Mouse (Mus musculus): Measurements from ENCODE around the gene Elk3. TPM values are rescaled to one million over a fixed set of nuclear protein-coding genes. Genes with fewer than 3 reads are reported as not detected.

Gene Elk3
- total and polyA plus RNA-seq, 3 experiments: 32.1 to 39.4 (median 33.8) TPM

DNA sequence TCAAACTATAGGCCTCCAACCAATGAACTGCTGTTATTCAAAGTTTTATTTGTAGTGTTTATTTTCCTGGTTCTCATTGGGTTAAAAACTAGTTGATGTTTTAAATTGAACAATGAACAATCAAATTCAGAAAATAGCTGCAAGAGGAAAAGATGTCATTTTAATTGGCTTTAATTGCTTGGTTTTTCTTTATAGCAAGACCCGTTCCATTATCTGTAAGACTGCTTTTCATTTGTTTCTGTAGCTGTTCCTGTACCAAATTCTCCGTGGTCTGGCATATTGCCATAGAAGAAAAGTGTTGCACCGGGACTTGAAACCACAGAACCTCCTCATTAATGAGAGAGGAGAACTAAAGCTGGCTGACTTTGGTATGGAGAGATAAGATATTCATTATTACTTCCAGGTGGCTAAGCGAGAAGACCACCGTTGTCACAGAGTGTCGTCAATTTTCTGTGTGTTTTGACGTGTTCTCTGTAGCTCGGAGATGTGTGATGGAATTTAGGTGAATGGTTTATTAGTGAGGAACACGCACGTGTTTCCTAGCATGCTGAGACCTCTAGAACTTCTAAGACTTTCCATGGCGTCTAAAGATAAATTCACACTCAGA lies 82.4 kb downstream of the Elk3 start:
- Histone ChIP-seq H3K79me2 (replicated peaks; ENCODE audit: control insufficient read depth, insufficient read depth, low read length) (no peaks in the 10 kb centered on the region), H3K4me3 (no peak overlapping the region), H3K36me3 (ENCODE audit: control insufficient read depth, insufficient read depth, low read length) (peaks cover 12% of the 10 kb centered on the region), H3K27ac (no peak overlapping the region), H3K27me3 (ENCODE audit: control insufficient read depth, insufficient read depth, low read length) (no peaks in the 10 kb centered on the region), H3K4me1 (ENCODE audit: control insufficient read depth, insufficient read depth, low read length) (no peaks in the 10 kb centered on the region; the same call in 1 of the 2 replicates), H3K9ac (ENCODE audit: low read depth, low read length) (no peak overlapping the region)
- DNase-seq: no peak
- 60% methylated on average over 11 of the region's 11 CpGs for WGBS
- TF ChIP-seq CTCF (IDR thresholded peaks at IDR 0.05) (no peak), EP300 (IDR thresholded peaks at IDR 0.05; ENCODE audit: insufficient read depth, low read depth, low read length) (no peak), POLR2A (IDR thresholded peaks at IDR 0.05; ENCODE audit: insufficient read depth, low read depth, low read length) (no peak)
- intact Hi-C loops (cut with DNase I): no loop called here

DNA sequence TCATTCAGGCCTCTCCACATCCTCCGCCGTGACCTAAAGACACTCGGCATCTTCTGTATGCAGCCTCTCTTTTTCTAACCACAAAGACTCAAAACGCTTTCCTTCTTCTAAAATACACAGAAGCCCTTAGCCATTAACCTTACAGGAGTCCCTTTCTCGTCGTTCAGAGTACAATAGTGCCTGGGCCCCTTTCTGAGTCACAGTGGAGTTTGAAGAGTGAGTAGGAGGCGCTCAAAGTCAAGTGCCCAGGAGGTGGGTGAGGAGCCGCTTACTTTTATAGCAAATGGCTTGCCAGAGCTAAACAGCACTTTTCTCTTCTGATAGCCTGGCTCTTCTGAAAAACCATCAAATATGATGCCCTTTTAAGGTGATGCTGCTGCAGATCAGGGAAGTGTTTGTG lies 83.0 kb downstream of the Elk3 start:
- H3K79me2 ChIP-seq (replicated peaks; ENCODE audit: control insufficient read depth, insufficient read depth, low read length): no peaks in the 10 kb centered on the region
- WGBS: 57% methylated on average over 8 of the region's 8 CpGs
- H3K27ac ChIP-seq: no peak overlapping the region
- no peak for DNase-seq
- H3K9ac ChIP-seq (ENCODE audit: low read depth, low read length): no peak overlapping the region
- TF ChIP-seq CTCF (IDR thresholded peaks at IDR 0.05) (no peak), POLR2A (IDR thresholded peaks at IDR 0.05; ENCODE audit: insufficient read depth, low read depth, low read length) (no peak), EP300 (IDR thresholded peaks at IDR 0.05; ENCODE audit: insufficient read depth, low read depth, low read length) (no peak)
- H3K36me3 ChIP-seq (ENCODE audit: control insufficient read depth, insufficient read depth, low read length): peaks cover 12% of the 10 kb centered on the region
- no peak overlapping the region for H3K4me3 ChIP-seq
- no peaks in the 10 kb centered on the region for H3K27me3 ChIP-seq (ENCODE audit: control insufficient read depth, insufficient read depth, low read length)
- H3K4me1 ChIP-seq (ENCODE audit: control insufficient read depth, insufficient read depth, low read length): no peaks in the 10 kb centered on the region; the same call in 1 of the 2 replicates
- intact Hi-C loops (cut with DNase I): no loop called here

DNA sequence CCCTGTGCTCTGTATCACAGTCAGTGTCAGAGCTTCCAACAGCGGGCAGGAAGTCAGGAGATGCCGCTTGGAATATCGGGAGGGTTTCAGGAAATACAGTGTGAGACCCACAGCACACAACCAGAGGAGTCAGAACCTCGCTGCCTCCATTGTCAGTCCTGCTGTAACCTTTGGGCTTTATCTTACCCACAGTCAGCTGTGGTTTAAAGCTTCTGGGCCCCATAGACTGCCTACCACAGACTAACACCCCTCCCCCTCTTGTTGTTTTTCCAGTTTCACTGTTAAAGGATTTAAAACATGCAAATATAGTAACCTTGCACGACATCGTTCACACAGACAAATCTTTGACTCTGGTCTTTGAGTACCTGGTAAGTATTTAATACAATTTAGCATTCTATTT lies 85.2 kb downstream of the Elk3 start:
- no peak for DNase-seq
- Histone ChIP-seq H3K27ac (no peak overlapping the region), H3K36me3 (ENCODE audit: control insufficient read depth, insufficient read depth, low read length) (peaks cover 12% of the 10 kb centered on the region), H3K79me2 (replicated peaks; ENCODE audit: control insufficient read depth, insufficient read depth, low read length) (no peaks in the 10 kb centered on the region), H3K4me3 (no peak overlapping the region), H3K4me1 (ENCODE audit: control insufficient read depth, insufficient read depth, low read length) (no peaks in the 10 kb centered on the region; the same call in 1 of the 2 replicates), H3K9ac (ENCODE audit: low read depth, low read length) (no peak overlapping the region), H3K27me3 (ENCODE audit: control insufficient read depth, insufficient read depth, low read length) (no peaks in the 10 kb centered on the region)
- TF ChIP-seq POLR2A (IDR thresholded peaks at IDR 0.05; ENCODE audit: insufficient read depth, low read depth, low read length) (no peak), CTCF (IDR thresholded peaks at IDR 0.05) (no peak)
- 71% methylated on average over 6 of the region's 6 CpGs for WGBS
- intact Hi-C loops (cut with DNase I): no loop called here

DNA sequence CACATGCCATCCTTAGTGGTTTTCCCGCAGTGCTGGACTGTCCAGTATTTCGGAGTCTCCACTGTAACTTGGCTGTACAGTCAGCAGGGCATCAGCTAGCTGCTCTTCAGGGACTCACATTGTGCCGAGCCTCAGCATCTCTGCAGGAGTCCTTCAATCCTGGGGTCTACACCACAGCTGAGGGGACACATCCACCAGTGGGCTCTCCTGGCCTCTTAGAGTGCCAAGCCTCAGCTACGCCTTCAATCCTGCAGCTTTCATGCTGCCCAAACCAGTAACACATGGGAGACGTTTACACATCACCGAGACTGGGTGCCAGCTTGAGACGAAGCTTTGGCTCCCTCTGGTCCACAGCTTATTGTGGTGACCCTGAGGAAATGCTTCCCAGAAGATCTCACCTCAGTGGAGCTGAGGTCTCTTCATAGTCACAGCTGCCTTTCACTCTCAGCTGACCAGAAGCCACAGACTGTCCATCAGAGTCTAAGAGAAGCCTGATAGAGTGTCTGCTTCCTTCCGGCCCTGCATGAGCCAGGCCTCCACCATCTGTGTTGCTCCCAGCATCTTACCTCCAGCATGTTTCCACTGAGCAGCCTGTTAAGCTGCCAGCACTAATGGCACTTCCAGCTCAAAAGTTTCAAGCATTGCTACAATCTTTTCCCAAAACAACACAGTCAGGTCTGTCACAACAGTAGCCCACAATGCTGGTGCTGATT lies 95.7 kb downstream of the Elk3 start:
- DNase-seq: no peak
- Histone ChIP-seq H3K79me2 (replicated peaks; ENCODE audit: control insufficient read depth, insufficient read depth, low read length) (no peaks in the 10 kb centered on the region), H3K9ac (ENCODE audit: low read depth, low read length) (no peak overlapping the region), H3K36me3 (ENCODE audit: control insufficient read depth, insufficient read depth, low read length) (peaks cover 20% of the 10 kb centered on the region), H3K4me1 (ENCODE audit: control insufficient read depth, insufficient read depth, low read length) (peaks cover 11% of the 10 kb centered on the region), H3K27ac (no peak overlapping the region), H3K27me3 (ENCODE audit: control insufficient read depth, insufficient read depth, low read length) (no peaks in the 10 kb centered on the region), H3K4me3 (no peak overlapping the region)
- no peak for TF ChIP-seq POLR2A (IDR thresholded peaks at IDR 0.05; ENCODE audit: insufficient read depth, low read depth, low read length)
- TF ChIP-seq EP300 (IDR thresholded peaks at IDR 0.05; ENCODE audit: insufficient read depth, low read depth, low read length): no peak
- no peak for TF ChIP-seq CTCF (IDR thresholded peaks at IDR 0.05)
- intact Hi-C loops (cut with DNase I): no loop called here
- 88% methylated on average over 8 of the region's 8 CpGs for whole genome bisulfite sequencing

DNA sequence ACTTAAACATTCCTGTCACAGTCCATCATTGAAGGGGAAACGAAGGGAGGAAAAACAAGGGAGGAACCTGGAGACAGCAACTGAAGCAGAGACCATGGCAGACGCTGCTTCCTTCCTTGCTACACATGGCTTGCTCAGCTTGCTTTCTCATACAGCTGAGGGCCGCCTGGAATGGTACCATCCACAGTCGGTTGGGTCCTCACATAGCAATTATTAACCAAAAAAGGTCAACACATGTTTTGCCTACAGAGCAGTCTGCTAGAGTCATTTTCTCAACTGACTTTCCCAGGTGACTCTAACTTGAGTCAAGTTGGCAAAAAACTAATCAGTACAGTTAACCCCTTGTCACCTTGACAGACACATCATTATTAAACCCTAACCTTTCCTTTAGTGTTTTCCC lies 96.7 kb downstream of the Elk3 start:
- 49% methylated on average over 4 of the region's 4 CpGs for WGBS
- TF ChIP-seq EP300 (IDR thresholded peaks at IDR 0.05; ENCODE audit: insufficient read depth, low read depth, low read length): no peak
- no peak for TF ChIP-seq POLR2A (IDR thresholded peaks at IDR 0.05; ENCODE audit: insufficient read depth, low read depth, low read length)
- TF ChIP-seq CTCF (IDR thresholded peaks at IDR 0.05): no peak
- Histone ChIP-seq H3K9ac (ENCODE audit: low read depth, low read length) (no peak overlapping the region), H3K27ac (no peak overlapping the region; the same call in 1 of the 2 replicates), H3K4me3 (no peak overlapping the region), H3K36me3 (ENCODE audit: control insufficient read depth, insufficient read depth, low read length) (peaks cover 19% of the 10 kb centered on the region), H3K4me1 (ENCODE audit: control insufficient read depth, insufficient read depth, low read length) (peaks cover 11% of the 10 kb centered on the region), H3K27me3 (ENCODE audit: control insufficient read depth, insufficient read depth, low read length) (no peaks in the 10 kb centered on the region), H3K79me2 (replicated peaks; ENCODE audit: control insufficient read depth, insufficient read depth, low read length) (no peaks in the 10 kb centered on the region)
- DNase-seq: no peak
- intact Hi-C loops (cut with DNase I): loop anchor here (5.0 kb wide), 1 partner anchor 47 kb away; no protein-coding TSS in a partner anchor

DNA sequence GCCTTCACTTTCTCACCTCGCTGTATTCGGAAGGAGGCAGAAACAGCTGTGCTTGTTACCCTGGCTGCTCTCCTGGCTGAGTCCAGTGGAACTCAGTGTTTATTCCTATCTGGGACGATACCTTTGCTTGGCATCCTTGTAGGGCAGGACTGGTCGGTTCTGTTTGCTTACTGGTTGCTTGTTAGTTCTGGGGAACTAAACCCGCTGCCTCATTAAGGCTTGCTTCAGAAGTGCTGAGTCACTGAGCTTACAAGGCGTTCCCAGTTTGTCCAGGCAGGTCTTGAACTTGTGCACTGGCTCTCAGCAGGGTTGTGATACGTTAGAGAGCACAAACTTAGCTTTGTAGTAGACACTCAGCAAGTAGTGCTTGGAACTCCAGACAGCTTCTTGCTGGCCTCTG lies 97.6 kb downstream of the Elk3 start:
- no peak for TF ChIP-seq POLR2A (IDR thresholded peaks at IDR 0.05; ENCODE audit: insufficient read depth, low read depth, low read length)
- no peak for TF ChIP-seq EP300 (IDR thresholded peaks at IDR 0.05; ENCODE audit: insufficient read depth, low read depth, low read length)
- TF ChIP-seq CTCF (IDR thresholded peaks at IDR 0.05): no peak
- DNase-seq: no peak
- WGBS: 82% methylated on average over 7 of the region's 7 CpGs
- H3K27me3 ChIP-seq (ENCODE audit: control insufficient read depth, insufficient read depth, low read length): no peaks in the 10 kb centered on the region
- H3K27ac ChIP-seq: no peak overlapping the region
- H3K79me2 ChIP-seq (replicated peaks; ENCODE audit: control insufficient read depth, insufficient read depth, low read length): no peaks in the 10 kb centered on the region
- peaks cover 19% of the 10 kb centered on the region for H3K36me3 ChIP-seq (ENCODE audit: control insufficient read depth, insufficient read depth, low read length)
- no peak overlapping the region for H3K4me3 ChIP-seq
- intact Hi-C loops (cut with DNase I): loop anchor here (5.0 kb wide), 1 partner anchor 46 kb away; no protein-coding TSS in a partner anchor
- H3K9ac ChIP-seq (ENCODE audit: low read depth, low read length): no peak overlapping the region
- peaks cover 11% of the 10 kb centered on the region for H3K4me1 ChIP-seq (ENCODE audit: control insufficient read depth, insufficient read depth, low read length)
